Mouse (Mus musculus) liver, embryonic 14.5 days (tissue): ENCODE measurements around the gene 4930444G20Rik. TPM values are rescaled to one million over a fixed set of nuclear protein-coding genes. Genes with fewer than 3 reads are reported as not detected.

Experiments
- ATAC-seq: fragments of 200-750 bp; cut with Nextera tagmentation; 2 replicates; pipeline ENCODE4 v1.8.0; 2017; ENCODE audit warnings: moderate number of reproducible peaks, mild to moderate bottlenecking, moderate library complexity; ENCODE audit not compliant: insufficient read depth
- DNase-seq, 3 experiments: peaks; one replicate each; pipeline ENCODE4 v3.0.0-alpha.2; 2012 to 2013; ENCODE audit warnings: low read depth in 3 of 3, low spot score in 3 of 3
- H3K27ac ChIP-seq: fragments of 300-500 bp; sonication (generic); 2 replicates; pipeline ENCODE4 v1.5.1; 2014; ENCODE audit warnings: moderate library complexity, mild to moderate bottlenecking, control low read depth, inconsistent platforms
- H3K27me3 ChIP-seq: fragments of 300-500 bp; sonication (generic); 2 replicates; pipeline ENCODE4 v1.6.1; 2014; ENCODE audit warnings: mild to moderate bottlenecking, low read length, moderate library complexity; ENCODE audit not compliant: control insufficient read depth, insufficient read depth
- H3K36me3 ChIP-seq: fragments of 300-500 bp; sonication (generic); replicated peaks from 2 replicates; pipeline ENCODE4 v1.6.1; 2014; ENCODE audit warnings: low read depth; ENCODE audit not compliant: control insufficient read depth, insufficient read depth
- H3K4me1 ChIP-seq, 2 experiments: fragments of 200-500 bp in 1 of 2; fragments of 300-500 bp in 1 of 2; sonication (generic) in 1 of 2; replicated peaks; 2 replicates each; pipeline ENCODE4 v1.6.1; 2012 to 2014; ENCODE audit warnings: antibody characterized with exemption in 1 of 2, inconsistent platforms in 1 of 2, low read length in 1 of 2; ENCODE audit not compliant: control insufficient read depth in 2 of 2, insufficient read depth in 2 of 2
- H3K4me2 ChIP-seq: fragments of 300-500 bp; sonication (generic); 2 replicates; pipeline ENCODE4 v1.6.1; 2014; ENCODE audit warnings: low read depth, mild to moderate bottlenecking, control low read depth, moderate library complexity
- H3K4me3 ChIP-seq, 2 experiments: fragments of 200-500 bp in 1 of 2; fragments of 300-500 bp in 1 of 2; sonication (generic) in 1 of 2; 2 replicates each; pipeline ENCODE4 v1.5.1; 2012 to 2014; ENCODE audit warnings: low read depth in 2 of 2, low read length in 2 of 2, mild to moderate bottlenecking in 2 of 2, control low read depth in 1 of 2, inconsistent platforms in 1 of 2, moderate library complexity in 1 of 2; ENCODE audit not compliant: insufficient read depth in 1 of 2
- H3K9ac ChIP-seq: fragments of 300-500 bp; sonication (generic); replicated peaks from 2 replicates; pipeline ENCODE4 v1.6.1; 2014; ENCODE audit warnings: mild to moderate bottlenecking, control low read depth, moderate library complexity
- H3K9me3 ChIP-seq: fragments of 300-500 bp; sonication (generic); 2 replicates; pipeline ENCODE4 v1.6.1; 2016; ENCODE audit warnings: low read length, mixed read lengths; ENCODE audit not compliant: control insufficient read depth
- CTCF ChIP-seq: IDR thresholded peaks from 2 replicates; pipeline ENCODE4 v1.5.1; 2016; ENCODE audit warnings: antibody characterized with exemption, low read depth, control low read depth
- EP300 ChIP-seq: IDR thresholded peaks from 2 replicates; pipeline ENCODE4 v1.6.1; 2016; ENCODE audit warnings: antibody characterized with exemption, low read depth
- WGBS: fragments of 180-500 bp; shearing (Covaris S2); extraction: QIAGEN DNeasy Blood & Tissue Kit; methylation state at CpG from one replicate; pipeline ENCODE4 v1.1.7; 2014; ENCODE audit not compliant: insufficient replicate concordance; 5-methylcytosine and 5-hydroxymethylcytosine counted together
- polyA plus RNA-seq, 2 experiments: library from polyadenylated mRNA; depleted of rRNA in 1 of 2; stranded (reverse) in 1 of 2; unstranded in 1 of 2; fragments of >200 nt; fragmentation: Nextera tagmentation in 1 of 2; extraction: Ambion mirVana in 1 of 2; gene quantifications; 2 replicates each; pipeline versions ENCODE4 v1.2.1 to v1.2.3; 2012 to 2014

Gene 4930444G20Rik
- polyA plus RNA-seq, 2 experiments: not detected

GRCm38 (mm10) chr10:22034303-22034702 lies 33.6 kb downstream of the 4930444G20Rik start:
- no peaks in the 10 kb centered on the region for H3K9me3 ChIP-seq
- H3K4me2 ChIP-seq: no peak overlapping the region
- H3K27ac ChIP-seq: no peak overlapping the region
- H3K4me3 ChIP-seq: no peak overlapping the region
- no peaks in the 10 kb centered on the region for H3K27me3 ChIP-seq
- DNase-seq: no peak
- H3K9ac ChIP-seq: no peak overlapping the region
- no peaks in the 10 kb centered on the region for H3K4me1 ChIP-seq
- 9% methylated on average over 9 of the region's 9 CpGs for WGBS
- no peak for TF ChIP-seq CTCF
- TF ChIP-seq EP300: no peak
- H3K36me3 ChIP-seq: no peaks in the 10 kb centered on the region
- ATAC-seq: no peak

DNA sequence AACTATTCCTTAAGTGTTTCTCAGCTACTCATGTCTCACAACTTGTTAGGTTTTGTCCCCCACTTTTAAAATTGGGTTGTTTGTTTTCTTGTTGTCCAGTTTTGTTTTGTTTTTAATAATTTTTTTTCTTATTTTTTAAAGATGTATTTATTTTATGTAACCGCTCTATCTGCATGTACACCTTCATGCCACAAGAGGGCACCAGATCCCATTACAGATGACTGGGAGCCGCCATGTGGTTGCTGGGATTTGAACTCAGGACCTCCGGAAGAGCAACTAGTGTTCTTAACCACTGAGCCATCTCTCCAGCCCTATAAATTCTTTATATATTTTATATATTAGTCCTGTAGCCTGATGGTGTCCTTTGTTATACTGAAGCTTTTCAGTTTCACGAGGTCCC lies 49.3 kb downstream of the 4930444G20Rik start:
- ATAC-seq: no peak
- Histone ChIP-seq H3K9me3 (no peaks in the 10 kb centered on the region), H3K9ac (no peak overlapping the region), H3K4me3 (no peak overlapping the region), H3K4me1 (no peaks in the 10 kb centered on the region), H3K27ac (no peak overlapping the region), H3K4me2 (no peak overlapping the region), H3K36me3 (no peaks in the 10 kb centered on the region), H3K27me3 (no peaks in the 10 kb centered on the region)
- DNase-seq: no peak
- TF ChIP-seq EP300: no peak
- peak; percentile 49 for TF ChIP-seq CTCF
- 74% methylated on average over 4 of the region's 4 CpGs for WGBS

DNA sequence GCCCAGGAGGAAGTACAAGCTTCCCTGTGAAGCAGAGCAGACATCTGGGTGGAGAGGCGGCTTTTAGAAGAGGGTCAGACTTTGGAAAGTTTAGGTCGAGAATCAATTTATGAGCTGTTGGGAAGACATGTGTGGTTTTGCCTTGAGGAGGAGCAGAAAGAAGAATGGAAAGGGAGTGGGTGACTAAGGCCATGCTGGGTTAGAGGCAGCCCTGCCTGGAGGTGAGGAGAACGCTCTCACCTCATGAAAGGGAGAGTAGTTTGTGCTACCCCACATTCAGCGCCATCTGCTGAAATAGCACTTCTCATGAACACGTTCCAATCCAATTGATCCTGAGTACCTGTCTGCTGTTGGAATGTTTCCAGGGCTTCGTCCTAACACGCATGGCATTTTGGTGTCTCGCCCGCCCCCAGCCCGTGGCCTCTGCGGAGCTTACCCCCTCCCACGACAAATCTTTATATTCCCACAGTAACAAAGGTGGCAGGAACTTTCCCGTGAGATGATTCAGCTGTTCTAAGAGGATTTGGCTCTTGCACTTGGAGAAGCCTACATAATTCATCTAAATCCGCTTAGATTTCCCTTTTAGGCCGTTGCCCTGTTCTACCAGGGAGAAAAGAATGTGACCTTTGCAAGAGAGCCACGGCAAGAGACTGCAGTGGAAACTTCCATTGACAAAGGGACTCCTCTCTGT lies 50.3 kb downstream of the 4930444G20Rik start:
- TF ChIP-seq CTCF (no peak), EP300 (no peak)

More for the DNA sequence above, 50.3 kb downstream of the 4930444G20Rik start:
- Histone ChIP-seq H3K4me1 (no peaks in the 10 kb centered on the region), H3K27me3 (no peaks in the 10 kb centered on the region), H3K4me3 (no peak overlapping the region), H3K4me2 (no peak overlapping the region), H3K27ac (no peak overlapping the region), H3K9me3 (no peaks in the 10 kb centered on the region), H3K36me3 (no peaks in the 10 kb centered on the region), H3K9ac (no peak overlapping the region)
- WGBS: 64% methylated on average over 16 of the region's 16 CpGs
- ATAC-seq: no peak
- no peak for DNase-seq

Other genes with a start within 250 kb of the 4930444G20Rik start
- 5.3 and 8.5 TPM in 2 replicates for gene Sgk1, start 185.9 kb downstream of the 4930444G20Rik start, polyA plus RNA-seq (2012; rRNA removed)
- gene Sgk1, start 185.9 kb downstream of the 4930444G20Rik start, polyA plus RNA-seq (2014; fragmentation: Nextera tagmentation; extraction: Ambion mirVana): 9.2 and 10.3 TPM in 2 replicates
- 2.2 and 6.8 TPM in 2 replicates for gene E030030I06Rik, start 81.2 kb upstream of the 4930444G20Rik start, polyA plus RNA-seq (2012; rRNA removed)
- gene E030030I06Rik, start 81.2 kb upstream of the 4930444G20Rik start, polyA plus RNA-seq (2014; fragmentation: Nextera tagmentation; extraction: Ambion mirVana): 1.6 and 2.7 TPM in 2 replicates
- 0.43 and 0.57 TPM in 2 replicates for gene Raet1e, start 90.5 kb upstream of the 4930444G20Rik start, polyA plus RNA-seq (2012; rRNA removed)
- gene Raet1e, start 90.5 kb upstream of the 4930444G20Rik start, polyA plus RNA-seq (2014; fragmentation: Nextera tagmentation; extraction: Ambion mirVana): 0.86 and 1.4 TPM in 2 replicates
- 0.10 and 0.16 TPM in 2 replicates for gene H60b, start 90.5 kb upstream of the 4930444G20Rik start, polyA plus RNA-seq (2012; rRNA removed)
- not detected in 2 replicates for gene H60b, start 90.5 kb upstream of the 4930444G20Rik start, polyA plus RNA-seq (2014; fragmentation: Nextera tagmentation; extraction: Ambion mirVana)